Mouse (Mus musculus): Measurements from ENCODE around the gene H2-M10.5. TPM values are rescaled to one million over a fixed set of nuclear protein-coding genes. Genes with fewer than 3 reads are reported as not detected.

Gene H2-M10.5
- polyA plus RNA-seq (2017; shearing (Covaris generic)), result under 1 TPM; 0.11 to 0.29 TPM

DNA sequence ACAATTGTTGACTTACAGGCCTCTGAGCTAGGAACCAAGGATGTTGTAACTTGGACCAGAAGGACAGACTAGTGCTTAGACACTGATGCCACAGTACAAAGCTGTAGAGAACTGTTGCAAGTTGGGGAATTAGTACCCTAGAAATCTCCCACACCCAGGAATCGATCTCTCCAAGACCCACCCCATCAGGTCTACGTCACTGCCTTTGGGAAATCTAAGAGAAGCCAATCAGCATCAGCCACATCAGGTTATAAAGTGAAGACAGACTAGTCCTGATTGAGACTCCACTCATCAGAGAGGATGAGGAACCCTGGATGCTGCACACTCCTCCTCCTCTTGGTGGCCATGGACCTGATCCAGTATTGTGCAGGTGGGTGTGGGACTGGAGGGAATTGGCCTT, at the start of gene H2-M10.5:
TSS of gene H2-M10.5 (plus strand) at position 301 of the 400 bp plus-strand sequence.

DNA sequence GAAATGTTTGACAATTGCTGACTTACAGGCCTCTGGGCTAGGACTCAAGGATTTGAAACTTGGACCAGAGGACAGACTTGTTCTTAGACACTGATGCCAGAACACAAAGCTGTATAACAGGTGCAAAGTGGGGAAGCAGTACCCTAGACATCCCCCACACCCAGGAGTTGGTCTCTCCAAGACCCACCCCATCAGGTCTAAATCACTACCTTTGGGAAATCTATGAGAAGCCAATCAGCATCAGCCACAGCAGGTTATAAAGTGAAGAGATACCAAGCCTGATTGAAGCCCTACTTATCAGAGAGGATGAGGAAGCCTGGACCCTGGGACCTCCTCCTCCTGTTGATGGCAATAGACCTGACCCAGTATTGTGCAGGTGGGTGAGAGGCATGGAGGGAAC, 39.2 kb downstream of the H2-M10.5 start, which contains the start of gene H2-M10.6:
TSS of gene H2-M10.6 (plus strand) at position 301 of the 400 bp plus-strand sequence.

Other genes with a start within 250 kb of the H2-M10.5 start
- gene H2-M11, start 225.8 kb upstream of the H2-M10.5 start, polyA plus RNA-seq (2017; shearing (Covaris generic)), result not detected
- under 1 TPM; 0.28 to 0.60 TPM for gene H2-M9, start 130.2 kb upstream of the H2-M10.5 start, polyA plus RNA-seq (2017; shearing (Covaris generic))
- not detected for gene H2-M1, start 100.7 kb upstream of the H2-M10.5 start, polyA plus RNA-seq (2017; shearing (Covaris generic))
- gene H2-M10.6, start 39.3 kb downstream of the H2-M10.5 start, polyA plus RNA-seq (2017; shearing (Covaris generic)), result not detected
- 100 to 1,000 TPM; 137 to 139 TPM for gene Trim26, start 64.2 kb downstream of the H2-M10.5 start, polyA plus RNA-seq (2017; shearing (Covaris generic))
- gene Trim15, start 94.3 kb downstream of the H2-M10.5 start, polyA plus RNA-seq (2017; shearing (Covaris generic)), result under 1 TPM; 0.17 to 0.28 TPM
- gene Trim10, start 96.7 kb downstream of the H2-M10.5 start, polyA plus RNA-seq (2017; shearing (Covaris generic)), result under 1 TPM; 0.18 to 0.42 TPM
- gene Trim40, start 117.2 kb downstream of the H2-M10.5 start, polyA plus RNA-seq (2017; shearing (Covaris generic)), result not detected
- gene Trim31, start 125.2 kb downstream of the H2-M10.5 start, polyA plus RNA-seq (2017; shearing (Covaris generic)), result under 1 TPM; 0.10 to 0.45 TPM
- under 1 TPM; 0.17 to 0.95 TPM for gene Rnf39, start 170.0 kb downstream of the H2-M10.5 start, polyA plus RNA-seq (2017; shearing (Covaris generic))
- 100 to 1,000 TPM; 151 to 165 TPM for gene Ppp1r11, start 178.8 kb downstream of the H2-M10.5 start, polyA plus RNA-seq (2017; shearing (Covaris generic))
- 10 to 100 TPM; 84.9 to 90.5 TPM for gene Znrd1, start 185.6 kb downstream of the H2-M10.5 start, polyA plus RNA-seq (2017; shearing (Covaris generic))
- gene Znrd1as, start 185.7 kb downstream of the H2-M10.5 start, polyA plus RNA-seq (2017; shearing (Covaris generic)), result 1 to 10 TPM; 4.4 to 5.6 TPM
- gene 2410137M14Rik, start 208.3 kb downstream of the H2-M10.5 start, polyA plus RNA-seq (2017; shearing (Covaris generic)), result not detected
- under 1 TPM in 1 of 2 experiments, not detected in 1; 0.70 TPM for gene H2-M5, start 216.6 kb downstream of the H2-M10.5 start, polyA plus RNA-seq (2017; shearing (Covaris generic))
- gene Zfp57, start 228.3 kb downstream of the H2-M10.5 start, polyA plus RNA-seq (2017; shearing (Covaris generic)), result under 1 TPM; 0.11 to 0.60 TPM

Data from inflammation-experienced regulatory T-cells (primary cell).